Mouse (Mus musculus) erythroblast, embryonic 14.5 days (primary cell): Measurements from ENCODE around the gene Vps13a.

Experiments
- GATA1 ChIP-seq: IDR thresholded peaks from 2 replicates; pipeline ENCODE4 v1.6.1; 2012; ENCODE audit warnings: low read length, inconsistent platforms, mixed read lengths
- TAL1 ChIP-seq: IDR thresholded peaks from 3 replicates; pipeline ENCODE4 v1.6.1; 2012; ENCODE audit warnings: low read length, inconsistent platforms, mixed read lengths

DNA sequence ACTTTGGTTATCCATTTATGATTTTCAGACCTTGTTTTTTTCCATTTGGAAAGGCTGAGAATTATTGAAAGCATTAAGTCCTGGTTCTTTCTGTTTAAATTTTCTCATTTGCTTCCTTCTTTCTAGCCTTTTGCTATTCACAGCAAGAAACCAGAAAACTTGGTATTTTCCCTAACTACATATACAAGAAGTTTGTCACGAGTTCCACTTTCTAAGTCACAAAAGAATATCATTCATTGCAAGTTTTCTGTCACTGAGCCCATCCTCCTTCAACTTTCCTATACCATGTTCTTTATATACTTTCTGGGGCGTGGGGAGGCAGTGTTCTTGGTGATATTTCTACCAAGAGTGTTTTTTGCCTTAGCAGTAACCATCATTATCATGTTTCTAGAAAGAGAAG, 96.5 kb downstream of the Vps13a start:
- TF ChIP-seq TAL1: no peak
- no peak for TF ChIP-seq GATA1
